Mouse (Mus musculus) liver, adult 2 months (tissue): ENCODE results near the gene Tmbim6.

Experiments used
- CTCF ChIP-seq: fragments of 200-500 bp; IDR thresholded peaks from 2 replicates; pipeline ENCODE4 v1.5.1; 2011; ENCODE audit warnings: low read depth, low read length, control low read depth
- POLR2A ChIP-seq: fragments of 200-500 bp; IDR thresholded peaks from 2 replicates; pipeline ENCODE4 v1.6.1; 2011; ENCODE audit warnings: low read length, control low read depth; ENCODE audit not compliant: insufficient read depth; ENCODE audit errors: extremely low read depth

DNA sequence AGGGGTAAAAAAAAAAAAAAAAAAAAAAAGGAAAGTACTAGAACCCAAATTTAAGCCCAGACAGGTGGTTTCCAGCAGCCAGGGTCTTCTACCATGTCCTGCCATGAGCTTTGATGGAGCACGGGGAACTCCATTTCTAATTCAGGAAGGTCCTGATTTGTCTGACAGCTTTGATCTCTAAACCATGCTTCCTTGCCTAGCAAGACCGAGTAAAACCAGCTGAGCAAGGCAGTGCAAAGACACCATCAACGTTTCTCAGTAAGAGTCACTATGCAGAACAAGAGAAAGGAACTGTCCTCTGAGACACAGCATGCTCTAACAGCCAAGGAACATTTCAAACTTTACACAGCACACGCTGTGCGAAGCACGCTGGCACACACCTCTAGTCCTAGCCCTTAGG, 41.1 kb upstream of the Tmbim6 start:
- TF ChIP-seq CTCF (no peak), POLR2A (no peak)
